Mouse (Mus musculus): ENCODE results near the gene Smad6. TPM values are rescaled to one million over a fixed set of nuclear protein-coding genes. Genes with fewer than 3 reads are reported as not detected.

Smad6 gene
- polyA plus RNA-seq, 2 experiments = 1.8 to 3.9 TPM

DNA sequence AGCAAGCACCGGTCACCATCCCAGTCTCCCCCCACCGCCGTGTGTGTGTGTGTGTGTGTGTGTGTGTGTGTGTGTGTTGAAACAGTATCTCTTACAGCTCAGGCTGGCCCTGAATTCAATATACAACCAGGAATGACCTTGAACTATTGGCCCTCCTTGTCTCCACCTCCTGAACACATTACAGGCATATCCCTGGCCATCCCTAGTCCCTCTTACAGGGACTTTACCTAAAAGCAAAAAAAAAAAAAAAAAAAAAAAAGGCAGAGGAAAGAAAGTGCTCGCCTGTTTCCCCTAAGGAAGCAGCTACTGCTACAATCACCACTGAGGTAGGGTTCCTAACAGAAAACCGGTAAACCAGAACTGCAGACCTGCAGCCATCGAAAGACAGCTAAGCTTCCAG, 7.1 kb downstream of the Smad6 start:
- Histone ChIP-seq H3K27ac (no peak overlapping the region), H3K27me3 (ENCODE audit: control insufficient read depth, insufficient read depth, low read length) (peaks cover 14% of the 10 kb centered on the region), H3K9me3 (ENCODE audit: control insufficient read depth, low read length) (peaks cover 3% of the 10 kb centered on the region; the same call in 1 of the 2 replicates), H3K4me1 (replicated peaks; ENCODE audit: control insufficient read depth in 2 of 2, insufficient read depth in 2 of 2, low read length in 1 of 2) (peaks cover 20 to 30% of the 10 kb centered on the region in 2 experiments), H3K4me2 (ENCODE audit: low read depth) (no peak overlapping the region), H3K9ac (replicated peaks) (no peak overlapping the region), H3K36me3 (replicated peaks; ENCODE audit: control insufficient read depth, insufficient read depth, low read depth) (no peaks in the 10 kb centered on the region; the same call in 1 of the 2 replicates), H3K4me3 (ENCODE audit: insufficient read depth in 1 of 2, low read depth in 2 of 2, low read length in 2 of 2) (no peak overlapping the region)
- WGBS (ENCODE audit: insufficient replicate concordance) = 55% methylated on average over 6 of the region's 6 CpGs
- no peak for ATAC-seq (ENCODE audit: insufficient read depth)
- TF ChIP-seq CTCF (IDR thresholded peaks at IDR 0.05; ENCODE audit: low read depth) (no peak), EP300 (IDR thresholded peaks at IDR 0.05; ENCODE audit: low read depth) (no peak)
- DNase-seq (ENCODE audit: low read depth in 3 of 3, low spot score in 3 of 3) = no peak

DNA sequence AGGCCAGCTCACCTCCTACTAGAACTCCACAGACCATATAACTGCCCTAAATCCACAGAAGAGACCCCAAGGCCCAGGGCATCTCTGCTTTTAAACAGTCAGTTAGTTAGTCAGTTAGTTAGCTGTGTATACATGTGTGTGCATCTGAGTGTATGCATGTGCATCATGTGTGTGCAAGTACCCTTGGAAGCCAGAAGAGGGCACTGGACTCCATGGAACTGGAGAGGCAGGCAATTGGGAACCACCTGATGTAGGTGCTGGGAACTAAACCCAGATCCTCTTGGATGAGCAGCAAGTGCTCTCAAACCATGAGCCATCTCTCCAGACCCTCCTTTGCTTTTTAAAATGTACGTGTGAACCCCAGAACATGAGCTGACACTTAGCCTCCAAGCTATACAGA, 10.5 kb downstream of the Smad6 start:
- ATAC-seq (ENCODE audit: insufficient read depth) (no peak), DNase-seq (ENCODE audit: low read depth in 3 of 3, low spot score in 3 of 3) (no peak)
- TF ChIP-seq EP300 (IDR thresholded peaks at IDR 0.05; ENCODE audit: low read depth) (no peak), CTCF (IDR thresholded peaks at IDR 0.05; ENCODE audit: low read depth) (peak; percentile 54)
- H3K4me2 ChIP-seq (ENCODE audit: low read depth) = no peak overlapping the region
- H3K9me3 ChIP-seq (ENCODE audit: control insufficient read depth, low read length) = peaks cover 3% of the 10 kb centered on the region; the same call in 1 of the 2 replicates
- peaks cover 0 to 4% of the 10 kb centered on the region in 2 experiments; a peak in 2 of 4 replicates for H3K4me1 ChIP-seq (replicated peaks; ENCODE audit: control insufficient read depth in 2 of 2, insufficient read depth in 2 of 2, low read length in 1 of 2)
- H3K36me3 ChIP-seq (replicated peaks; ENCODE audit: control insufficient read depth, insufficient read depth, low read depth) = no peaks in the 10 kb centered on the region; the same call in 1 of the 2 replicates
- no peaks in the 10 kb centered on the region for H3K27me3 ChIP-seq (ENCODE audit: control insufficient read depth, insufficient read depth, low read length)
- H3K4me3 ChIP-seq (ENCODE audit: insufficient read depth in 1 of 2, low read depth in 2 of 2, low read length in 2 of 2) = no peak overlapping the region
- H3K27ac ChIP-seq = no peak overlapping the region
- WGBS (ENCODE audit: insufficient replicate concordance) = 82% methylated on average over 1 of the region's 1 CpGs
- H3K9ac ChIP-seq (replicated peaks) = no peak overlapping the region

DNA sequence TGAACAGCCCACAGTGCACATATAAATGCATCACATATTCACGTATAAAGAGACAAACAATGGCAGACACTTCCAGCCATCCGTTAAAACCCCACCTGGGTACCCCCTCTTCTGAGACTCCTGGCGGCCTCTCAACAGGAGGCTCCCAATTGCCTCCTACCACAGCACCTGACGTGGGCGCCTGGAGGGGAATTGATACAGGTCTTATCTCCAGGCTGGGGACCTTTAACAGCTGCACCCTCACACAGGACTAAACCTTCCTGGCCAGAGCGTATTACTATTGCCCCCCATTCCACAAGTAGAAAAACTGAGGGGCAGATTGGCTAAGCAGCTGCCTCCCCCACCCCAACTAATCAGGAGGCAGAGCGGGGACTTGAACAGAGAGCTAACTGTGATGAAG, 18.9 kb downstream of the Smad6 start:
- Histone ChIP-seq H3K4me1 (replicated peaks; ENCODE audit: control insufficient read depth in 2 of 2, insufficient read depth in 2 of 2, low read length in 1 of 2) (peaks cover 7 to 8% of the 10 kb centered on the region in 2 experiments), H3K27me3 (ENCODE audit: control insufficient read depth, insufficient read depth, low read length) (no peaks in the 10 kb centered on the region), H3K36me3 (replicated peaks; ENCODE audit: control insufficient read depth, insufficient read depth, low read depth) (no peaks in the 10 kb centered on the region), H3K9ac (replicated peaks) (no peak overlapping the region), H3K27ac (no peak overlapping the region), H3K4me3 (ENCODE audit: insufficient read depth in 1 of 2, low read depth in 2 of 2, low read length in 2 of 2) (no peak overlapping the region), H3K4me2 (ENCODE audit: low read depth) (no peak overlapping the region), H3K9me3 (ENCODE audit: control insufficient read depth, low read length) (no peaks in the 10 kb centered on the region)
- DNase-seq (ENCODE audit: low read depth in 3 of 3, low spot score in 3 of 3) (no peak), ATAC-seq (ENCODE audit: insufficient read depth) (peak; percentile 58; the same call in 1 of the 2 replicates)
- whole genome bisulfite sequencing (ENCODE audit: insufficient replicate concordance) = 39% methylated on average over 7 of the region's 7 CpGs
- no peak for TF ChIP-seq CTCF (IDR thresholded peaks at IDR 0.05; ENCODE audit: low read depth)
- TF ChIP-seq EP300 (IDR thresholded peaks at IDR 0.05; ENCODE audit: low read depth) = no peak

DNA sequence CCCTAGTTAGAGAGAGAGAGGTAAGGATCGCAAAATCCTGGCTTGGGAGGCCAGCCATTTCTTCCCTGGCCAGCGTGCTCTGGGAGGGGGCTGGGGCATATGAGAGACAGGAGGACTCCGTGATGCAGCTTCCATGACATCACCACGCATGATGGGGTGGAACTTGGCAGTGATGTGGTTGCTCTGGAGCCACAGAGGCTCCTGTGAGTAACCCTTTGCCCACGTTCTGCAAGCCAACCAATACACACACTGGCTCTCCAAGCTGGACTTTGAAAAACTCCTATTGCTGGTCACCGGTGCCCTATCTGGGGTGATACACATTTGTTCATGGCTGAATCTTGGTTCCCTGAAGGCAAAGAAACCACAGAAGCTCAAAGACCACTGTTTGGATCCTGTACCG, 20.8 kb downstream of the Smad6 start:
- WGBS (ENCODE audit: insufficient replicate concordance) = 76% methylated on average over 7 of the region's 7 CpGs
- Histone ChIP-seq H3K27ac (no peak overlapping the region), H3K27me3 (ENCODE audit: control insufficient read depth, insufficient read depth, low read length) (no peaks in the 10 kb centered on the region), H3K4me1 (replicated peaks; ENCODE audit: control insufficient read depth in 2 of 2, insufficient read depth in 2 of 2, low read length in 1 of 2) (peaks cover 7 to 8% of the 10 kb centered on the region in 2 experiments), H3K4me2 (ENCODE audit: low read depth) (no peak overlapping the region), H3K36me3 (replicated peaks; ENCODE audit: control insufficient read depth, insufficient read depth, low read depth) (no peaks in the 10 kb centered on the region), H3K9me3 (ENCODE audit: control insufficient read depth, low read length) (no peaks in the 10 kb centered on the region), H3K9ac (replicated peaks) (no peak overlapping the region), H3K4me3 (ENCODE audit: insufficient read depth in 1 of 2, low read depth in 2 of 2, low read length in 2 of 2) (no peak overlapping the region)
- DNase-seq (ENCODE audit: low read depth in 3 of 3, low spot score in 3 of 3) = no peak
- TF ChIP-seq CTCF (IDR thresholded peaks at IDR 0.05; ENCODE audit: low read depth) (no peak), EP300 (IDR thresholded peaks at IDR 0.05; ENCODE audit: low read depth) (no peak)
- ATAC-seq (ENCODE audit: insufficient read depth) = no peak

DNA sequence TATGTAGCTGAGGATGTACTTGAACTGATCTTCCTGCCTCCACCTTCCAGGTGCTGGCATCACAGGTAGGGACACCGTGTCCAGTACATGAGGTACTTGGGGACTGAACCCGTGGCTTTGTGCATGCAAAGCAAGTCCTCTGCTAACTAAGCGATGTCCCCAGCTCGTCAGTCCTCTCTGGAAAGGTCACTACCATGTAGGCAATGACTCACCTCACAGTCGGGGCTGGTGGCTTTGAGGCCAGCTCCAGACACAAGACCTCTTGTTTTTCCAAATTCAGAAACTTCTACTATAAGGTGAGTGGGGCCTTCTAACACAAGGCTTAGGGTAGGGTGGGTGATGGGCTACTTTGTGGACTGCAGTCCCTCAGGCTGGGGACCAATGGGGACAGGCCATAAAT, 21.8 kb downstream of the Smad6 start:
- Histone ChIP-seq H3K27me3 (ENCODE audit: control insufficient read depth, insufficient read depth, low read length) (no peaks in the 10 kb centered on the region), H3K4me1 (replicated peaks; ENCODE audit: control insufficient read depth in 2 of 2, insufficient read depth in 2 of 2, low read length in 1 of 2) (peaks cover 7 to 8% of the 10 kb centered on the region in 2 experiments), H3K4me3 (ENCODE audit: insufficient read depth in 1 of 2, low read depth in 2 of 2, low read length in 2 of 2) (no peak overlapping the region), H3K4me2 (ENCODE audit: low read depth) (no peak overlapping the region), H3K9me3 (ENCODE audit: control insufficient read depth, low read length) (no peaks in the 10 kb centered on the region), H3K9ac (replicated peaks) (no peak overlapping the region), H3K36me3 (replicated peaks; ENCODE audit: control insufficient read depth, insufficient read depth, low read depth) (no peaks in the 10 kb centered on the region), H3K27ac (no peak overlapping the region)
- no peak for TF ChIP-seq CTCF (IDR thresholded peaks at IDR 0.05; ENCODE audit: low read depth)
- no peak for TF ChIP-seq EP300 (IDR thresholded peaks at IDR 0.05; ENCODE audit: low read depth)
- ATAC-seq (ENCODE audit: insufficient read depth) = no peak
- no peak for DNase-seq (ENCODE audit: low read depth in 3 of 3, low spot score in 3 of 3)
- 72% methylated on average over 5 of the region's 5 CpGs for WGBS (ENCODE audit: insufficient replicate concordance)
